Mouse (Mus musculus): ENCODE measurements around the gene Rhod.
"Not testable (repeated sequence)": the region's sequence is repeated elsewhere in the genome, so short reads cannot be mapped to it uniquely, and the experiment has no call there.

Rhod gene

GRCm38 (mm10) chr19:4409062-4409461, 30.2 kb downstream of the Rhod start:
- DNase-seq (ENCODE audit: extremely low spot score): no peak

- no peak for DNase-seq (ENCODE audit: extremely low spot score)
Observed at GRCm38 (mm10) chr19:4404840-4405239, 34.4 kb downstream of the Rhod start.

GRCm38 (mm10) chr19:4398959-4399358, 40.3 kb downstream of the Rhod start:
- DNase-seq (ENCODE audit: extremely low spot score): no peak

- DNase-seq (ENCODE audit: extremely low spot score): no peak
Observed at GRCm38 (mm10) chr19:4398630-4398948, 40.6 kb downstream of the Rhod start.

- DNase-seq (ENCODE audit: extremely low spot score): peak; percentile 68
Observed at GRCm38 (mm10) chr19:4397798-4398629, 41.2 kb downstream of the Rhod start, which contains the start of gene Kdm2a. Gene Kdm2a, minus strand, starts transcription at chr19:4398285.

- DNase-seq (ENCODE audit: extremely low spot score): peak; percentile 100
Observed at GRCm38 (mm10) chr19:4396998-4397797, 42.0 kb downstream of the Rhod start.

- peak; percentile 34 for DNase-seq (ENCODE audit: extremely low spot score)
Observed at GRCm38 (mm10) chr19:4396081-4396997, 42.9 kb downstream of the Rhod start.

- DNase-seq (ENCODE audit: extremely low spot score): no peak
Observed at GRCm38 (mm10) chr19:4387276-4387675, 52.0 kb downstream of the Rhod start.

GRCm38 (mm10) chr19:4385026-4385425, 54.2 kb downstream of the Rhod start:
- DNase-seq (ENCODE audit: extremely low spot score): no peak

GRCm38 (mm10) chr19:4384322-4384721, 54.9 kb downstream of the Rhod start:
- DNase-seq (ENCODE audit: extremely low spot score): no peak

- DNase-seq (ENCODE audit: extremely low spot score): no peak
Observed at GRCm38 (mm10) chr19:4383306-4383705, 55.9 kb downstream of the Rhod start.

GRCm38 (mm10) chr19:4382303-4382702, 56.9 kb downstream of the Rhod start:
- not testable (repeated sequence) for DNase-seq (ENCODE audit: extremely low spot score)

All from embryo, embryonic 9.5 days (tissue).